Mouse (Mus musculus) heart, embryonic 13.5 days (tissue): ENCODE data around the gene Cacna1d. TPM values are rescaled to one million over a fixed set of nuclear protein-coding genes. Genes with fewer than 3 reads are reported as not detected.

Source experiments
- ATAC-seq: fragments of 200-750 bp; cut with Nextera tagmentation; 2 replicates; pipeline ENCODE4 v1.8.0; 2017; ENCODE audit warnings: moderate TSS enrichment; ENCODE audit not compliant: insufficient number of reproducible peaks, low FRiP score, low TSS enrichment; ENCODE audit errors: extremely low read depth
- H3K27ac ChIP-seq: fragments of 300-500 bp; sonication (generic); replicated peaks from 2 replicates; pipeline ENCODE4 v1.5.1; 2015; ENCODE audit warnings: moderate library complexity, mild to moderate bottlenecking, inconsistent platforms
- H3K27me3 ChIP-seq: fragments of 300-500 bp; sonication (generic); replicated peaks from 2 replicates; pipeline ENCODE4 v1.6.1; 2015; ENCODE audit warnings: mild to moderate bottlenecking, inconsistent platforms
- H3K36me3 ChIP-seq: fragments of 300-500 bp; sonication (generic); 2 replicates; pipeline ENCODE4 v1.6.1; 2015; ENCODE audit warnings: mild to moderate bottlenecking, inconsistent platforms
- H3K4me1 ChIP-seq: fragments of 300-500 bp; sonication (generic); 2 replicates; pipeline ENCODE4 v1.6.1; 2015; ENCODE audit warnings: inconsistent platforms
- H3K4me2 ChIP-seq: fragments of 300-500 bp; sonication (generic); 2 replicates; pipeline ENCODE4 v1.6.1; 2015; ENCODE audit warnings: inconsistent platforms, mild to moderate bottlenecking, moderate library complexity
- H3K4me3 ChIP-seq: fragments of 300-500 bp; sonication (generic); 2 replicates; pipeline ENCODE4 v1.5.1; 2015; ENCODE audit warnings: moderate library complexity, mild to moderate bottlenecking, inconsistent platforms
- H3K9ac ChIP-seq: fragments of 300-500 bp; sonication (generic); 2 replicates; pipeline ENCODE4 v1.6.1; 2015; ENCODE audit warnings: inconsistent platforms, mild to moderate bottlenecking, moderate library complexity
- H3K9me3 ChIP-seq: fragments of 300-500 bp; sonication (generic); 2 replicates; pipeline ENCODE4 v1.6.1; 2016; ENCODE audit warnings: inconsistent platforms
- WGBS: fragments of 180-500 bp; shearing (Covaris S2); methylation state at CpG from one replicate; pipeline ENCODE4 v1.1.7; 2015; ENCODE audit warnings: mixed read lengths; 5-methylcytosine and 5-hydroxymethylcytosine counted together
- polyA plus RNA-seq: library from polyadenylated mRNA; unstranded; fragments of >200 nt; fragmentation: Nextera tagmentation; extraction: Ambion mirVana; gene quantifications from 2 replicates; pipeline ENCODE4 v1.2.1, GENCODE M21; 2015

The Cacna1d gene
- polyA plus RNA-seq, 1 experiment from 2014 or later: 8.0 TPM

DNA sequence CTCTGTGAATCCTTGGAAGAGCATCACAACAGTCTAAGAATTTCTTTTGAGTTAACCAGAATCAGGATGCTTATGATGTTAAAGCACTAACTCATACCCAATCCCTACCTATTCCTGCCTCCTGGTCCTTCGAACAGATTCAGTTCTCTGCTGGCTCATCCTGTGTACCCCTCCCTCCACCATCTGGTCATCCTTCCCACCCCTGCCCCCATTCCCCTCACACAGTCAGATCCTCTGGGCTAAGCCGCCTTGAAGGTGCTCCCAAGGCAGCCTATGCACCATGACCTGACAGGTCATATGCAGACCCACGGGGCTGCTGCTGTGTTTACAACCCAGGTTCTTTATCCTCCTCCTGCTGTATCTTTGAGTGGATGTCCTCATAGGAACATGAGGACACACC lies 292.4 kb downstream of the Cacna1d start:
- no peaks in the 10 kb centered on the region for H3K9me3 ChIP-seq
- peaks cover 17% of the 10 kb centered on the region for H3K4me1 ChIP-seq
- no peak overlapping the region for H3K4me2 ChIP-seq
- no peaks in the 10 kb centered on the region for H3K27me3 ChIP-seq
- no peak overlapping the region for H3K9ac ChIP-seq
- no peaks in the 10 kb centered on the region for H3K36me3 ChIP-seq
- H3K4me3 ChIP-seq: no peak overlapping the region
- ATAC-seq: no peak
- H3K27ac ChIP-seq: no peak overlapping the region
- 82% methylated on average over 3 of the region's 3 CpGs for WGBS

DNA sequence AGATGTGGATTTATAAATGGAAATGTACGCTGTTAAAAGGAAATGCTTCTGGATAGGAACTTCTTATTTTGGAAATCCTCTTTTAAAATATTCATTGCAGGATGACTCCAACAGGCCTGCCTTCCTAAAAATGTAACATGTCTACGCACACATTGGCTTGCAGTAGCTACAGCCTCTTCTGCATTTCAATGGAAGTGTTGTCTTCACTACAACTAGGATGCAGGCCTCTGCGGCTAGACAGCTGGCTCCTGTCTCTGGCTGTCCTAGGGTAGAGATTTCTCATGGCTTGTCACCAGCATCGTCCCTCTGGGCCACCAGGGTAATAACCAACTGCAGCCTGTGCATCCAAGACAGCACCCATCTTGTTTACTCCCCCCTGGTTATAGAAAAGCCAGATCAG lies 293.1 kb downstream of the Cacna1d start:
- 77% methylated on average over 4 of the region's 4 CpGs for WGBS
- Histone ChIP-seq H3K4me2 (no peak overlapping the region), H3K27me3 (no peaks in the 10 kb centered on the region), H3K9ac (no peak overlapping the region), H3K27ac (no peak overlapping the region), H3K9me3 (no peaks in the 10 kb centered on the region), H3K36me3 (no peaks in the 10 kb centered on the region), H3K4me1 (peaks cover 17% of the 10 kb centered on the region), H3K4me3 (no peak overlapping the region)
- ATAC-seq: no peak

DNA sequence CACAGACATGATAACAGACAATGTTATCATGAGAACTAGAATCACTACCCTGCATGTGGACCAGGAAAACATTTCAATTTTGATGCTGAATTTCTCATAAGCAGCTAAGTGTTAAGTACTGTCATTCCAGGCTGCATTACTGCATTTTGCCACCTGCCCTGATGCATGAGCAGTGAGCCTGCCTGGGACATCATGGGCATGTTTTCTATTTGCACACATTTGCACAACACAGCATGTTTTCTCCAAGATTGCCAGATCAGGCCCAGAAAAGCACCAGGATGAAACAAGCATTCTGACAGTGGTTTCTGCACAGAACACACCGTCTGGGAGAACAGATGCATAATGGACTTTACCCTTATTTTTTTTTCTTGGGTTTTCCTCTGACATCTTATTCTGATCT lies 294.3 kb downstream of the Cacna1d start:
- H3K9me3 ChIP-seq: no peaks in the 10 kb centered on the region
- H3K4me3 ChIP-seq: no peak overlapping the region
- H3K36me3 ChIP-seq: no peaks in the 10 kb centered on the region
- H3K27me3 ChIP-seq: no peaks in the 10 kb centered on the region
- 65% methylated on average over 1 of the region's 1 CpGs for WGBS
- ATAC-seq: no peak
- peaks cover 17% of the 10 kb centered on the region for H3K4me1 ChIP-seq
- no peak overlapping the region for H3K27ac ChIP-seq
- no peak overlapping the region for H3K9ac ChIP-seq
- H3K4me2 ChIP-seq: no peak overlapping the region

DNA sequence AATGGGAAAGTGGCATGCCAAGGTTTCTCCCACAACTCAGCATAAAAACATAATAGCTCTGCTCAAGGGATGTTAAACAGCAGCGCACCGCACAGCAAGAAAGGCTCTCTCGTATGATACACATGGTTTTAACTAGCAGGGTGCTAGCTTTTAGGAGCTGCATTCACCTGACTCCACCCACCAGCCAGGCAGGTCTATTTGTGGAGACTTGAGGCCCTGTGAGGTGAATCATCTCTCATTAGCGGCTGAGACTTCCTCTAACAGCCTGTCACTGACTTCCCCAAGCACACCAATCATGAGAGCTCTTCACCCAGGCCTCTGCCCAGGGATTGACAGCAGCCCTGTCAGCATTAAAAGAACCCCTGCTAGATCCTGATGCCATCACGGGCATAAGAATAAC lies 295.0 kb downstream of the Cacna1d start:
- H3K27ac ChIP-seq: no peak overlapping the region
- no peak overlapping the region for H3K4me2 ChIP-seq
- H3K9ac ChIP-seq: no peak overlapping the region
- H3K36me3 ChIP-seq: no peaks in the 10 kb centered on the region
- H3K4me3 ChIP-seq: no peak overlapping the region
- H3K9me3 ChIP-seq: no peaks in the 10 kb centered on the region
- WGBS: 38% methylated on average over 5 of the region's 5 CpGs
- no peaks in the 10 kb centered on the region for H3K27me3 ChIP-seq
- no peak for ATAC-seq
- H3K4me1 ChIP-seq: peaks cover 17% of the 10 kb centered on the region

DNA sequence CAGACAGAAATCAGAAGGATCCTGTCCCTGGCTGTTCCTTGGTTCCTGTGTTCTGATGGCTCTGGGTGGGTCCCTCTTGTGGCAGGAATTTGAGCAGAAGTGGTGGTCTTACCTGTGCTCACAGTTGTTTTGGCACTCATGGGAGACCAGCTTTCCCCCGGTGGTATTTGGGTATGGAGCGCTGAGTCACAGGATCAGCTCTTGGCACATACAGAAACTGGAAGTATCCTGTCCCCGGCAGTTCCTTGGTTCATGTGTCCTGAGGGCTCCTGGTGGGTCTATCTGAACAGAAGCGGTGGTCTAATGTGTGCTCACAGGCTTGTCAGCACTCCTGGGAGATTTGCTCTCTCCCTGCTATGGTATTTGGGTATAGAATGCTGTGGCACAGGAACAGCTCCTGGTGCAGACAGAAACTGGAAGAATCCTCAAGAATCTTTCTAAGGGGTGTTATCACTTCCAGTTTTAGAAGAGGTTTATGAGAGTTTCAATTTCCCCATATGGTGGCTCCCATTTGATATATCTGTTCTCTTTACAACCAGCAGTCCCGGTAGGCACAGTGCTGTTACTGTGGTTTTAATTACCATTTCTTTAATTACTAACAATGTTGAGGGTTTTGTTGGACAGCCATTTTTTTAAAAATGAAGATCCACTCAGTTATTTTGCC lies 300.8 kb downstream of the Cacna1d start:
- 75% methylated on average over 5 of the region's 5 CpGs for WGBS
- H3K4me3 ChIP-seq: no peak overlapping the region
- H3K27me3 ChIP-seq: no peaks in the 10 kb centered on the region
- no peaks in the 10 kb centered on the region for H3K36me3 ChIP-seq
- no peaks in the 10 kb centered on the region for H3K9me3 ChIP-seq
- H3K9ac ChIP-seq: no peak overlapping the region
- H3K4me2 ChIP-seq: no peak overlapping the region
- no peak for ATAC-seq
- no peaks in the 10 kb centered on the region; the same call in 1 of the 2 replicates for H3K4me1 ChIP-seq
- H3K27ac ChIP-seq: no peak overlapping the region

DNA sequence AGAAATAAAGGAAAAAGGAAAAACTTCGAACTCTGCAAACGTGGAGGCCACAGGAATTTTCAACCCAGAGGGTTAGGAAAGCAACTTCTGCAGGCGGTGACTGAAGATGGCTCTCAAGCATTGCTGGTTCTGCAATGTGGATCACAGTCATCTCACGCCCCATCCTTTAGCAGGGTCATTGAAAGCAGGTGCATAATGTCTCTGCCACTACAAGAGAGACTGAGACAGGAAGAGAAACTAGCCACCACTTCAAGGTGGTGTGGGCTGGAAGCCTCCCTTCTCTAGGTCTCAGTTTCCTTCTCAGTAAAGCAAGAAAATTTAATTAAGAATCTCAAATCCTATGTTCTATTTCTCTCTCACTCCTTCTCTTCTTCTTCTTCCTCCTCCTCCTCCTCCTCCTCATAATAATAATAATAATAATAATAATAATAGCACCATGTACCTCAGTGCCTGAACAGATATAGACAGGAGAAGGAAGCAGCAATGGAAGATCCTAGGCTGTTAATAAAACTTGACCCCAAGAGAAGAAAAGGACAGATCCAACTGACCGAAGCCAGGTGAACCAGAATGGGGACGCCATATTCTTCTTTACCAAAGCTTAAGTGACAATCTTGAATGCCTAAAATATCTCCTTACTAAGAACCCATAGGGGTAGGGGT lies 305.5 kb downstream of the Cacna1d start:
- 83% methylated on average over 6 of the region's 6 CpGs for WGBS
- Histone ChIP-seq H3K4me2 (no peak overlapping the region), H3K36me3 (no peaks in the 10 kb centered on the region), H3K4me1 (no peaks in the 10 kb centered on the region), H3K27me3 (no peaks in the 10 kb centered on the region), H3K27ac (no peak overlapping the region), H3K9me3 (no peaks in the 10 kb centered on the region; the same call in 1 of the 2 replicates), H3K4me3 (no peak overlapping the region), H3K9ac (no peak overlapping the region)
- ATAC-seq: no peak

DNA sequence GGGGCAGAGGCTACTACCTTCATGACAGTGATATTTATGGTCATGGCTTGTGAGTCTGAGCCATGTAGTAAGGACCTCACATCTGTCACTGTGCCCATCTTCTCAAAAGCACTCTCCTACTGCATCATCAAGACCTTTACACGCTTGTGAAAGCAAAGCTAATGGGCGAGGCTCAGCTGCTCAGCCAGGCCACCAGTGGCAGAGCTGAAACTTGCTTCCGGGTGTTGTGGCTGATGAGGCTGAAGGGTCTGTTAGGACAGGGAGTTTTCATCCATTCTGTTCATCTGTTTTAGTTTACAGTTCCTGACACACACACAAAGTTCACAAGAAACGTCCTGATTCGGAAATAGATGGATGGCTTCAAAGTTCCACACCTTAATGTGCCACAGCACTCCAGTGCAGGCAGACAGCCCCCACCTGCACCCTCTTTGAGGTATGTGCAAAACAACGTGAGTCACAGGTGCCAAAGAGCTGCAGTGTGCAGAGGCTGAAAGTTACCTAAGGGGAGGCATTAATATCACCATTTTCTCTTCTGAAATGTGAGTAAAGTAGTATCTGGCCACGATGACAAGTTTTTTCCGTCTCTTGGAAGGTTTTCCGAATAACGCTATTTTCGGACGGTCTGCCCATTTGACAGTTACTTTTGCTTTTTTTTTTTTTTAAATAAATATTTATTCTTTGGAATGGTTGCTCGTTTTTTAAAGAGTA lies 306.7 kb downstream of the Cacna1d start:
- no peak overlapping the region for H3K4me3 ChIP-seq
- H3K9me3 ChIP-seq: no peaks in the 10 kb centered on the region; the same call in 1 of the 2 replicates
- H3K4me1 ChIP-seq: no peaks in the 10 kb centered on the region
- no peak for ATAC-seq
- no peaks in the 10 kb centered on the region for H3K27me3 ChIP-seq
- 76% methylated on average over 13 of the region's 13 CpGs for WGBS
- no peak overlapping the region for H3K9ac ChIP-seq
- H3K36me3 ChIP-seq: no peaks in the 10 kb centered on the region
- no peak overlapping the region for H3K27ac ChIP-seq
- no peak overlapping the region for H3K4me2 ChIP-seq

DNA sequence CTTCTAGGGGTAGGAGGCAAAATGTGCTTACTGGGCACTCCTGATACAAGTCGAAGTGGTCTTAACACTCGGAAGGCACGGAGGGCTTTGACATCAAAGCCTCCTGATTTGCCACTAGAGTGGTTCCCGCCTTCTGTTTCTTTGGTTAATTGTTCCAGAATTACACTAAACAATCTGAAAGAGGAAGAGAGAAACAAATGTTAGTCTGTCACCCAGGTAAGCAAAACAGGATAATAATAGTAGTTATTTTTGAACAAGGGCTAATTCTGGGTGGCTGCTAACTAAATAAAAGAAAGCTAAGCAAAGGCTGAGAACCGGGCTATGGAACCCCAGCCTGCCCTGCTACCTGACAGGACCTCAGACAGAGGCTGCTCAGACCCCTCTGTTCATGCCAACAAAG lies 307.2 kb downstream of the Cacna1d start:
- ATAC-seq: no peak
- Histone ChIP-seq H3K4me2 (no peak overlapping the region), H3K27me3 (no peaks in the 10 kb centered on the region), H3K36me3 (no peaks in the 10 kb centered on the region), H3K4me1 (no peaks in the 10 kb centered on the region), H3K27ac (no peak overlapping the region), H3K9me3 (no peaks in the 10 kb centered on the region; the same call in 1 of the 2 replicates), H3K4me3 (no peak overlapping the region), H3K9ac (no peak overlapping the region)
- 67% methylated on average over 5 of the region's 5 CpGs for WGBS

DNA sequence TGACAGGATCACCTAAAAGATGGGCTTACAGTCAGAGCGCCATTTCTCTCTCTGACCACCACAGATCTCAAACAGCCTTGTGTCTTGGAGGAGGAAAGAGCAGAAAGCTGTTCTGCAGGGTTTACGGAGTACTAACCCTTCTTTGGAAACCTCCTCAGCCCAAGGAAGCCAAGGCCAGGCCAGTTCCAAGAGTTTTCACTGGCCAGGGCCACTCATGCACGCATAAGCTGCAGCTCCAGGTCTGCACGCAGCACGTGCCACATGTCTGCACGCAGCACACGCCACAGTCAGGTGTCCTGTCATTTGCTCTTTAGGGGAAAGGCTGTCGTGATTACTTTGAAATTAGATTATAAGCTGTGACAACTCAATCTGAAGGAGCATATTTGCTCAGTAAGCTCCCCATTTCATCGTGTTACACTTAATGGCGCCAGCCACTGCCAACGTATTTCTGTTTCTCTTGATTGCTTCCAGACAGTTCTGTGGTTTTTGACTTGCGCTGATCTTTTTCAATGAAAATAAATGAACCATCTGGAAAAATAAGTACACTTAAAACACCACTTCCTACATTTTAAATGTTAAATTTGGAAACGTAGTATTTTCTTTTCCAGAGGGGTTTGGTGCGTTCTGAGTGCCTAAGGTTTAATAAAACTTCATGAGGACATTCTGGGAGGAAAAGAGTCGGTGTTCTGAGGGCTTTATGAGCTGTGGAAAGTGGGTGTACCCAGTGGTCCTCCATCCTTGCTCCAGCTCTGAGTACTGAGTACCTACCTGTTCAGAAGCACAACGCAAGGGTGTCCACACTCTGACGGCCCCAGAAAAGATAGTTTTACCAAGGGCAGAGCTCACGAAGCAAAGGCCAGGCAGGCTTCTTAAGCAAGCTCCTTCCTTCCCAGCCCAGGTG lies 308.4 kb downstream of the Cacna1d start:
- Histone ChIP-seq H3K27me3 (no peaks in the 10 kb centered on the region), H3K4me3 (no peak overlapping the region), H3K9ac (no peak overlapping the region), H3K36me3 (no peaks in the 10 kb centered on the region), H3K4me2 (no peak overlapping the region), H3K9me3 (no peaks in the 10 kb centered on the region; the same call in 1 of the 2 replicates), H3K4me1 (peaks cover 7% of the 10 kb centered on the region), H3K27ac (no peak overlapping the region)
- no peak for ATAC-seq
- WGBS: 85% methylated on average over 18 of the region's 18 CpGs

DNA sequence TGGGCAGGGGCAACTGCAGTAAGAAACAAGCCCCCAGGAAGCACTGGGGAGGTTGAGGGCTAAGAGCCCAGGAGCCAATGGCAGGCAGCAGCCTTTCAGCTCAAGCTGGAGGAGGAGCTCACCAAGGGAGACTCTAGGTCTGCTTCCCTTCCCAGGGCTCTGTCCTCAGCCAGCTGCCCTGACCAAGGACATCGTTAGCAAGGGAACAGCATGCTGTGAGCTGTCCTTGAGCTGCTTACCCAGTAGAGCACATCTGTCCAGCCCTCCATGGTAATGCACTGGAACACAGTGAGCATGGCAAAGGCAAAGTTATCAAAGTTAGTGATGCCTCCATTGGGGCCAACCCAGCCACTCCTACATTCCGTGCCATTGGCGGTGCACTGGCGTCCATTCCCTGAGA lies 312.9 kb downstream of the Cacna1d start:
- no peak overlapping the region for H3K9ac ChIP-seq
- no peaks in the 10 kb centered on the region for H3K27me3 ChIP-seq
- no peaks in the 10 kb centered on the region for H3K36me3 ChIP-seq
- 68% methylated on average over 4 of the region's 4 CpGs for WGBS
- no peaks in the 10 kb centered on the region for H3K9me3 ChIP-seq
- H3K4me2 ChIP-seq: no peak overlapping the region
- H3K4me1 ChIP-seq: peaks cover 12% of the 10 kb centered on the region
- H3K27ac ChIP-seq: no peak overlapping the region
- no peak for ATAC-seq
- no peak overlapping the region for H3K4me3 ChIP-seq

DNA sequence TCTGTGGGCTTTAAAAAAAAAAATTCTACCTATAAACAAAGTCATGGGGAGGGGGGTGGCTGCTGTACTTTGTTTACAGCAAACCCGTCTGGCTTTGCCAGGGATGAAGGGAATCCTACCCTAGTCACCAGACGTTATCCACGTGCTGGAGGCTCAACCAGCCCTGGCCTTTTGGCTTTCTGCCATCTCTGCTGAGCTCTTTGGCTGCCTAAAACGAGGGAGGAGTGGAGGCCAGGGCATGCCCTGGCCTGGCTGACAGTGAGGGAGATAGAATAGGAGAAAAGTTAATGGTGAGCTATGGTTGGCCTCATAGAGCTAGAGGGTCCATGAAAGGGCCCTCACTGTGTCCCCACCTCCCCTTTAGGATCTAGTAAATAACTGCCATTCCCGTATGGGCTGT lies 313.4 kb downstream of the Cacna1d start:
- WGBS: 18% methylated on average over 5 of the region's 5 CpGs
- H3K36me3 ChIP-seq: no peaks in the 10 kb centered on the region
- no peak overlapping the region for H3K4me2 ChIP-seq
- no peak for ATAC-seq
- no peaks in the 10 kb centered on the region for H3K9me3 ChIP-seq
- H3K27me3 ChIP-seq: no peaks in the 10 kb centered on the region
- no peak overlapping the region for H3K4me3 ChIP-seq
- H3K27ac ChIP-seq: no peak overlapping the region
- no peak overlapping the region for H3K9ac ChIP-seq
- H3K4me1 ChIP-seq: peaks cover 12% of the 10 kb centered on the region
